Mouse (Mus musculus): ENCODE results near the gene Aldh8a1. TPM values are rescaled to one million over a fixed set of nuclear protein-coding genes. Genes with fewer than 3 reads are reported as not detected.
"Not testable (repeated sequence)": the region's sequence is repeated elsewhere in the genome, so short reads cannot be mapped to it uniquely, and the experiment has no call there.

The Aldh8a1 gene
- polyA plus RNA-seq, 1 experiment from 2014 or later = not detected

GRCm38 (mm10) chr10:21378196-21378944, 1.3 kb downstream of the Aldh8a1 start:
- no peak overlapping the region for H3K4me2 ChIP-seq
- H3K27ac ChIP-seq = no peak overlapping the region
- no peaks in the 10 kb centered on the region for H3K27me3 ChIP-seq
- 66% methylated on average over 9 of the region's 9 CpGs for WGBS
- H3K4me1 ChIP-seq = no peaks in the 10 kb centered on the region
- no peak overlapping the region for H3K9ac ChIP-seq
- H3K36me3 ChIP-seq = no peaks in the 10 kb centered on the region
- ATAC-seq (ENCODE audit: insufficient number of reproducible peaks, low FRiP score, low TSS enrichment, low read depth) = no peak
- H3K4me3 ChIP-seq = no peak overlapping the region
- H3K9me3 ChIP-seq = no peaks in the 10 kb centered on the region

GRCm38 (mm10) chr10:21382914-21383313, 5.8 kb downstream of the Aldh8a1 start:
- Histone ChIP-seq H3K9ac (no peak overlapping the region), H3K4me3 (no peak overlapping the region), H3K27me3 (0 out of 2 replicates have a peak, but pooled peaks cover 3% of the 10 kb centered on the region), H3K36me3 (no peaks in the 10 kb centered on the region), H3K27ac (no peak overlapping the region), H3K4me2 (no peak overlapping the region), H3K9me3 (no peaks in the 10 kb centered on the region), H3K4me1 (no peaks in the 10 kb centered on the region)
- WGBS = 22% methylated on average over 6 of the region's 6 CpGs
- no peak for ATAC-seq (ENCODE audit: insufficient number of reproducible peaks, low FRiP score, low TSS enrichment, low read depth)

- H3K4me1 ChIP-seq = no peaks in the 10 kb centered on the region
- no peak overlapping the region for H3K9ac ChIP-seq
- no peaks in the 10 kb centered on the region for H3K36me3 ChIP-seq
- no peak for ATAC-seq (ENCODE audit: insufficient number of reproducible peaks, low FRiP score, low TSS enrichment, low read depth)
- H3K27me3 ChIP-seq = 0 out of 2 replicates have a peak, but pooled peaks cover 3% of the 10 kb centered on the region
- no peak overlapping the region for H3K27ac ChIP-seq
- no peak overlapping the region for H3K4me3 ChIP-seq
- 79% methylated on average over 3 of the region's 3 CpGs for whole genome bisulfite sequencing
- no peak overlapping the region for H3K4me2 ChIP-seq
- no peaks in the 10 kb centered on the region for H3K9me3 ChIP-seq
Measured at GRCm38 (mm10) chr10:21385111-21385663, 8.1 kb downstream of the Aldh8a1 start.

GRCm38 (mm10) chr10:21389075-21389474, 12.0 kb downstream of the Aldh8a1 start:
- Histone ChIP-seq H3K27me3 (0 out of 2 replicates have a peak, but pooled peaks cover 3% of the 10 kb centered on the region), H3K4me1 (no peaks in the 10 kb centered on the region), H3K4me3 (no peak overlapping the region), H3K4me2 (no peak overlapping the region), H3K36me3 (no peaks in the 10 kb centered on the region), H3K9ac (no peak overlapping the region), H3K9me3 (no peaks in the 10 kb centered on the region), H3K27ac (no peak overlapping the region)
- no peak for ATAC-seq (ENCODE audit: insufficient number of reproducible peaks, low FRiP score, low TSS enrichment, low read depth)
- 83% methylated on average over 11 of the region's 11 CpGs for WGBS

- Histone ChIP-seq H3K9ac (no peak overlapping the region), H3K36me3 (no peaks in the 10 kb centered on the region), H3K27me3 (no peaks in the 10 kb centered on the region), H3K4me2 (no peak overlapping the region), H3K27ac (no peak overlapping the region), H3K4me1 (no peaks in the 10 kb centered on the region), H3K9me3 (no peaks in the 10 kb centered on the region), H3K4me3 (no peak overlapping the region)
- no peak for ATAC-seq (ENCODE audit: insufficient number of reproducible peaks, low FRiP score, low TSS enrichment, low read depth)
- WGBS = 92% methylated on average over 4 of the region's 4 CpGs
Measured at GRCm38 (mm10) chr10:21390440-21390839, 13.3 kb downstream of the Aldh8a1 start.

GRCm38 (mm10) chr10:21391286-21391685, 14.2 kb downstream of the Aldh8a1 start:
- no peaks in the 10 kb centered on the region for H3K4me1 ChIP-seq
- H3K4me2 ChIP-seq = no peak overlapping the region
- 57% methylated on average over 4 of the region's 4 CpGs for WGBS
- no peaks in the 10 kb centered on the region for H3K36me3 ChIP-seq
- no peak for ATAC-seq (ENCODE audit: insufficient number of reproducible peaks, low FRiP score, low TSS enrichment, low read depth)
- no peaks in the 10 kb centered on the region for H3K9me3 ChIP-seq
- no peak overlapping the region for H3K9ac ChIP-seq
- no peaks in the 10 kb centered on the region for H3K27me3 ChIP-seq
- H3K27ac ChIP-seq = no peak overlapping the region
- H3K4me3 ChIP-seq = no peak overlapping the region

GRCm38 (mm10) chr10:21393390-21393789, 16.3 kb downstream of the Aldh8a1 start:
- 89% methylated on average over 2 of the region's 2 CpGs for WGBS

GRCm38 (mm10) chr10:21395426-21396139, 18.5 kb downstream of the Aldh8a1 start:
- no peak overlapping the region for H3K4me3 ChIP-seq
- no peak overlapping the region for H3K4me2 ChIP-seq
- no peak overlapping the region for H3K27ac ChIP-seq
- H3K36me3 ChIP-seq = no peaks in the 10 kb centered on the region
- H3K9me3 ChIP-seq = no peaks in the 10 kb centered on the region
- WGBS = 83% methylated on average over 14 of the region's 14 CpGs
- no peaks in the 10 kb centered on the region for H3K27me3 ChIP-seq
- H3K4me1 ChIP-seq = no peaks in the 10 kb centered on the region
- H3K9ac ChIP-seq = no peak overlapping the region
- no peak for ATAC-seq (ENCODE audit: insufficient number of reproducible peaks, low FRiP score, low TSS enrichment, low read depth)

More at GRCm38 (mm10) chr10:21393390-21393789, 16.3 kb downstream of the Aldh8a1 start:
- H3K27me3 ChIP-seq = no peaks in the 10 kb centered on the region
- H3K9me3 ChIP-seq = no peaks in the 10 kb centered on the region
- no peaks in the 10 kb centered on the region for H3K4me1 ChIP-seq
- ATAC-seq (ENCODE audit: insufficient number of reproducible peaks, low FRiP score, low TSS enrichment, low read depth) = no peak
- H3K4me3 ChIP-seq = no peak overlapping the region
- no peaks in the 10 kb centered on the region for H3K36me3 ChIP-seq
- no peak overlapping the region for H3K27ac ChIP-seq
- H3K4me2 ChIP-seq = no peak overlapping the region
- H3K9ac ChIP-seq = no peak overlapping the region

GRCm38 (mm10) chr10:21398873-21399425, 21.9 kb downstream of the Aldh8a1 start:
- not testable (repeated sequence) for H3K27ac ChIP-seq; H3K4me1 ChIP-seq; ATAC-seq (ENCODE audit: insufficient number of reproducible peaks, low FRiP score, low TSS enrichment, low read depth); H3K27me3 ChIP-seq; H3K9ac ChIP-seq; H3K36me3 ChIP-seq; H3K9me3 ChIP-seq; H3K4me2 ChIP-seq; H3K4me3 ChIP-seq
- 78% methylated on average over 6 of the region's 6 CpGs for WGBS

GRCm38 (mm10) chr10:21399622-21400021, 22.5 kb downstream of the Aldh8a1 start:
- no peak overlapping the region for H3K4me3 ChIP-seq
- no peak for ATAC-seq (ENCODE audit: insufficient number of reproducible peaks, low FRiP score, low TSS enrichment, low read depth)
- H3K4me1 ChIP-seq = no peaks in the 10 kb centered on the region
- H3K36me3 ChIP-seq = no peaks in the 10 kb centered on the region
- H3K9ac ChIP-seq = no peak overlapping the region
- 51% methylated on average over 8 of the region's 8 CpGs for WGBS
- H3K4me2 ChIP-seq = no peak overlapping the region
- H3K27ac ChIP-seq = no peak overlapping the region
- no peaks in the 10 kb centered on the region for H3K9me3 ChIP-seq
- no peaks in the 10 kb centered on the region for H3K27me3 ChIP-seq

GRCm38 (mm10) chr10:21400031-21400430, 22.9 kb downstream of the Aldh8a1 start:
- Histone ChIP-seq H3K27me3 (no peaks in the 10 kb centered on the region), H3K36me3 (no peaks in the 10 kb centered on the region), H3K27ac (no peak overlapping the region), H3K9ac (no peak overlapping the region), H3K4me3 (no peak overlapping the region), H3K4me1 (no peaks in the 10 kb centered on the region), H3K4me2 (no peak overlapping the region), H3K9me3 (no peaks in the 10 kb centered on the region)
- ATAC-seq (ENCODE audit: insufficient number of reproducible peaks, low FRiP score, low TSS enrichment, low read depth) = no peak
- 68% methylated on average over 7 of the region's 7 CpGs for WGBS

GRCm38 (mm10) chr10:21400453-21400852, 23.4 kb downstream of the Aldh8a1 start:
- Histone ChIP-seq H3K4me3 (no peak overlapping the region), H3K9ac (no peak overlapping the region), H3K36me3 (no peaks in the 10 kb centered on the region), H3K9me3 (no peaks in the 10 kb centered on the region), H3K27ac (no peak overlapping the region), H3K4me2 (no peak overlapping the region), H3K27me3 (no peaks in the 10 kb centered on the region), H3K4me1 (no peaks in the 10 kb centered on the region)
- 76% methylated on average over 2 of the region's 2 CpGs for WGBS
- ATAC-seq (ENCODE audit: insufficient number of reproducible peaks, low FRiP score, low TSS enrichment, low read depth) = no peak
